Mouse (Mus musculus): ENCODE measurements around the gene A930004D18Rik.

DNA sequence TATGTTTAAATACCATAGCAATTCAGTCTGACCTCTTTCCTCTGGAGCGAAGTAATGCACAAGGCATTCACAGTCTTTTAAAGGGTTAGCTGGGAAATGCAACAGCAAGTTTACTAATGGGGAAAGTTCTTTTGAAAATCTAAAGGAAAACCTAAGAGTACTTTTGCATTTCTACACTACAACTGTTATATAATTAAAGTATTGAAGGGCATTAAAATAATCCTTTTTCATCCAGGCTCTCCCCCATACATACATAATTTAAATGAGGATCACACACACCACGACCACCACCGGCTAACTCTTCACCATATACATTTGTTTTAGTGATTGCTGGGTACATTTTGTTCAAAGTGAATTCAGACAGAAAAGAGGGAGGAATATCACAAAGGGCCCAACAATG lies 15.0 kb upstream of the A930004D18Rik start:
- TF ChIP-seq TCF12 (IDR thresholded peaks at IDR 0.05; ENCODE audit: insufficient read depth, poor library complexity, severe bottlenecking): no peak
- no peak for TF ChIP-seq POLR2A (IDR thresholded peaks at IDR 0.05; ENCODE audit: insufficient read length, low read depth)
- no peak for TF ChIP-seq E2F4 (IDR thresholded peaks at IDR 0.05; ENCODE audit: insufficient read depth)
- TF ChIP-seq MAX (IDR thresholded peaks at IDR 0.05; ENCODE audit: low read depth): no peak
- no peak for TF ChIP-seq MYOG (IDR thresholded peaks at IDR 0.05; ENCODE audit: control insufficient read depth in 1 of 3, insufficient read depth in 1 of 3, insufficient read length in 2 of 3, low read depth in 2 of 3)
